ENCODE assay signal across 8 mouse cellular contexts in genomic region chr2:153650014-153650687, GRCm38 (mm10). TPM values are rescaled to one million over a fixed set of nuclear protein-coding genes. Genes with fewer than 3 reads are reported as not detected.
DNase-seq lines count a peak whose midpoint lies in the region; ATAC-seq and TF ChIP-seq lines count a peak whose summit lies in the region.

No protein-coding gene starts in this region.

- H3K27ac ChIP-seq in embryonic facial prominence, embryonic 15.5 days (replicated peaks): no peak overlapping the region
- no peak overlapping the region for H3K27ac ChIP-seq in intestine, embryonic 15.5 days
- no peak overlapping the region for H3K27ac ChIP-seq in liver, postnatal 0 days (ENCODE audit: low read depth)
- no peak overlapping the region for H3K27ac ChIP-seq in neural tube, embryonic 14.5 days (ENCODE audit: low read depth, low read length)

- TF ChIP-seq EP300 in liver, postnatal 0 days (IDR thresholded peaks at IDR 0.05; ENCODE audit: low read depth): no peak

- peak overlapping the region; percentile 65 for H3K9ac ChIP-seq in embryonic facial prominence, embryonic 15.5 days
- H3K9ac ChIP-seq in intestine, embryonic 15.5 days: peak overlapping the region; percentile 82
- peak overlapping the region; percentile 70 for H3K9ac ChIP-seq in liver, postnatal 0 days (replicated peaks)
- H3K9ac ChIP-seq in neural tube, embryonic 14.5 days (replicated peaks; ENCODE audit: low read depth, low read length): peak overlapping the region; percentile 78

- H3K4me2 ChIP-seq in embryonic facial prominence, embryonic 15.5 days (replicated peaks): peak overlapping the region; percentile 95
- H3K4me2 ChIP-seq in intestine, embryonic 15.5 days (replicated peaks): peak overlapping the region; percentile 89
- peak overlapping the region; percentile 88 for H3K4me2 ChIP-seq in liver, postnatal 0 days (ENCODE audit: low read depth, low read length)
- peak overlapping the region; percentile 95 for H3K4me2 ChIP-seq in neural tube, embryonic 14.5 days (ENCODE audit: low read depth, low read length)

- no peaks in the 10 kb centered on the region for H3K9me3 ChIP-seq in embryonic facial prominence, embryonic 15.5 days (replicated peaks)
- no peaks in the 10 kb centered on the region for H3K9me3 ChIP-seq in intestine, embryonic 15.5 days
- no peaks in the 10 kb centered on the region for H3K9me3 ChIP-seq in liver, postnatal 0 days (ENCODE audit: low read length)
- no peaks in the 10 kb centered on the region for H3K9me3 ChIP-seq in neural tube, embryonic 14.5 days (ENCODE audit: control insufficient read depth, low read length)

- no peak for TF ChIP-seq CTCF in liver, postnatal 0 days (IDR thresholded peaks at IDR 0.05; ENCODE audit: low read depth)

- H3K4me1 ChIP-seq in embryonic facial prominence, embryonic 15.5 days: peaks cover 19% of the 10 kb centered on the region
- H3K4me1 ChIP-seq in intestine, embryonic 15.5 days (replicated peaks): peaks cover 10% of the 10 kb centered on the region; the same call in 1 of the 2 replicates
- H3K4me1 ChIP-seq in liver, postnatal 0 days (ENCODE audit: insufficient read depth): peaks cover 14% of the 10 kb centered on the region
- H3K4me1 ChIP-seq in neural tube, embryonic 14.5 days (ENCODE audit: control insufficient read depth, insufficient read depth, low read length): 0 out of 2 replicates have a peak, but pooled peaks cover 3% of the 10 kb centered on the region

- WGBS in embryonic facial prominence, embryonic 15.5 days: 3% methylated on average over 28 of the region's 28 CpGs
- 2% methylated on average over 28 of the region's 28 CpGs for WGBS in intestine, embryonic 15.5 days
- WGBS in liver, postnatal 0 days (ENCODE audit: insufficient replicate concordance): 7% methylated on average over 26 of the region's 28 CpGs
- WGBS in neural tube, embryonic 14.5 days: 2% methylated on average over 28 of the region's 28 CpGs

- peak overlapping the region; percentile 63 for H3K4me3 ChIP-seq in embryonic facial prominence, embryonic 15.5 days (replicated peaks)
- H3K4me3 ChIP-seq in intestine, embryonic 15.5 days (replicated peaks): peak overlapping the region; percentile 81
- peak overlapping the region; percentile 84 for H3K4me3 ChIP-seq in liver, postnatal 0 days (ENCODE audit: low read depth, low read length)
- peak overlapping the region; percentile 78 for H3K4me3 ChIP-seq in neural tube, embryonic 14.5 days (ENCODE audit: low read depth, low read length)

- DNase-seq in 3T3-L1 (ENCODE audit: low read depth, low spot score): peak; percentile 16
- peak; percentile 11 to 21 for DNase-seq in CD8-positive naive resting alpha-beta T cell, adult 2 months (ENCODE audit: low read depth in 2 of 2, low spot score in 2 of 2)
- peak; percentile 56 for DNase-seq in liver, postnatal 0 days
- no peak for DNase-seq in frontal cortex, postnatal 10 days (ENCODE audit: low spot score in 2 of 2)
- DNase-seq in layer of hippocampus, adult 9-10 months (ENCODE audit: low spot score): no peak

- H3K36me3 ChIP-seq in embryonic facial prominence, embryonic 15.5 days: no peaks in the 10 kb centered on the region
- no peaks in the 10 kb centered on the region for H3K36me3 ChIP-seq in intestine, embryonic 15.5 days
- H3K36me3 ChIP-seq in liver, postnatal 0 days (replicated peaks; ENCODE audit: insufficient read depth, low read length): no peaks in the 10 kb centered on the region
- no peaks in the 10 kb centered on the region for H3K36me3 ChIP-seq in neural tube, embryonic 14.5 days (ENCODE audit: control insufficient read depth, insufficient read depth, low read length)

- no peaks in the 10 kb centered on the region for H3K27me3 ChIP-seq in embryonic facial prominence, embryonic 15.5 days
- H3K27me3 ChIP-seq in intestine, embryonic 15.5 days (replicated peaks): no peaks in the 10 kb centered on the region
- H3K27me3 ChIP-seq in liver, postnatal 0 days (ENCODE audit: insufficient read depth, low read length): no peaks in the 10 kb centered on the region
- 0 out of 2 replicates have a peak, but pooled peaks cover 3% of the 10 kb centered on the region for H3K27me3 ChIP-seq in neural tube, embryonic 14.5 days (ENCODE audit: control insufficient read depth, insufficient read depth, low read length)

- peak; percentile 20; the same call in 1 of the 2 replicates for ATAC-seq in embryonic facial prominence, embryonic 15.5 days (ENCODE audit: insufficient number of reproducible peaks, low FRiP score, low TSS enrichment, low read depth)
- ATAC-seq in intestine, embryonic 15.5 days: peak; percentile 82
- peak; percentile 33 for ATAC-seq in liver, postnatal 0 days
- ATAC-seq in neural tube, embryonic 14.5 days (ENCODE audit: low read depth): peak; percentile 22

RNA-seq across cellular contexts. Expression of gene Dnmt3b, which starts 0.9 kb away (rescaled TPM):
- 7.7 and 8.4 TPM in 2 replicates for polyA plus RNA-seq in embryonic facial prominence, embryonic 15.5 days (2015; fragmentation: Nextera tagmentation; extraction: Ambion mirVana)
- polyA plus RNA-seq in intestine, embryonic 15.5 days (2015; fragmentation: Nextera tagmentation; extraction: Ambion mirVana): 8.1 and 8.6 TPM in 2 replicates
- 4.8 and 5.3 TPM in 2 replicates for polyA plus RNA-seq in liver, postnatal 0 days (2015; fragmentation: Nextera tagmentation; extraction: Ambion mirVana)
- polyA plus RNA-seq in neural tube, embryonic 14.5 days (2014; fragmentation: Nextera tagmentation; extraction: Ambion mirVana): 2.9 and 3.6 TPM in 2 replicates

RNA-seq across cellular contexts. Expression of gene Commd7, which starts 17.6 kb away (rescaled TPM):
- 79.0 TPM in 2 replicates for polyA plus RNA-seq in embryonic facial prominence, embryonic 15.5 days (2015; fragmentation: Nextera tagmentation; extraction: Ambion mirVana)
- 81.2 and 82.1 TPM in 2 replicates for polyA plus RNA-seq in intestine, embryonic 15.5 days (2015; fragmentation: Nextera tagmentation; extraction: Ambion mirVana)
- 31.2 and 32.9 TPM in 2 replicates for polyA plus RNA-seq in liver, postnatal 0 days (2015; fragmentation: Nextera tagmentation; extraction: Ambion mirVana)
- polyA plus RNA-seq in neural tube, embryonic 14.5 days (2014; fragmentation: Nextera tagmentation; extraction: Ambion mirVana): 77.1 and 77.3 TPM in 2 replicates

RNA-seq across cellular contexts. Expression of gene Dnmt3c, which starts 46.3 kb away (rescaled TPM):
- polyA plus RNA-seq in embryonic facial prominence, embryonic 15.5 days (2015; fragmentation: Nextera tagmentation; extraction: Ambion mirVana): 0.08 TPM in 1 of 2 replicates, not detected in the other
- polyA plus RNA-seq in intestine, embryonic 15.5 days (2015; fragmentation: Nextera tagmentation; extraction: Ambion mirVana): 0.09 TPM in 1 of 2 replicates, not detected in the other
- 0.19 and 0.46 TPM in 2 replicates for polyA plus RNA-seq in liver, postnatal 0 days (2015; fragmentation: Nextera tagmentation; extraction: Ambion mirVana)
- polyA plus RNA-seq in neural tube, embryonic 14.5 days (2014; fragmentation: Nextera tagmentation; extraction: Ambion mirVana): not detected in 2 replicates

Comparison
In these comparisons a context has a peak if more than half of its experiments do, and no peak if none do; other contexts are left out.
1. DNase-seq: peak in 3T3-L1 (single experiment), CD8-positive naive resting alpha-beta T cell, adult 2 months (2 of 2) and liver, postnatal 0 days (single experiment); none in frontal cortex, postnatal 10 days (0 of 2) and layer of hippocampus, adult 9-10 months (single experiment).
2. ATAC-seq: peak in every context shown above with its lines; median percentile 82 in intestine, embryonic 15.5 days; 33 in liver, postnatal 0 days; 22 in neural tube, embryonic 14.5 days; 20 in embryonic facial prominence, embryonic 15.5 days.
3. Peak in every context shown above with its lines, with median percentiles within 50 percentile points of each other: H3K4me2 ChIP-seq, H3K4me3 ChIP-seq and H3K9ac ChIP-seq.